Mouse (Mus musculus): ENCODE results near the gene Pms1.
"Not testable (repeated sequence)": the region's sequence is repeated elsewhere in the genome, so short reads cannot be mapped to it uniquely, and the experiment has no call there.

The Pms1 gene

DNA sequence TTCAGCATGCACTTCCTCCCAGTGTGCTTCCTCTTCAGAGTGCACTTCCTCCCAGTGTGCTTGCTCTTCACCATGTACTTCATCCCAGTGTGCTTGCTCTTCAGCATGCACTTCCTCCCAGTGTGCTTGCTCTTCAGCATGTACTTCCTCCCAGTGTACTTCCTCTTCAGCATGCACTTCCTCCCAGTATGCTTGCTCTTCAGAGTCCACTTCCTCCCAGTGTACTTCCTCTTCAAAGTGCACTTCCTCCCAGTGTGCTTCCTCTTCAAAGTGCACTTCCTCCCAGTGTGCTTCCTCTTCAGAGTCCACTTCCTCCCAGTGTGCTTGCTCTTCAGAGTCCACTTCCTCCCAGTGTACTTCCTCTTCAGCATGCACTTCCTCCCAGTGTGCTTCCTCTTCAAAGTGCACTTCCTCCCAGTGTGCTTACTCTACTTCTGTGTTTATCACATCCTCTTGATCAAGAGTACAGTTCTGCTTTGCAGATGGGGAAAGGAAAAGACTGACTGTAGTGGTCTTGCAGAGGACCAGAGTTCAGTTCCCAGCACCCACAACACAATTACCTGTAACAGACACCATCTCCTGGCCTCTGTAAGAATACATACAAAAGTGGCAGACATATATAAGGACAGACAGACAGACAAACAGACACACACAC is 31.7 kb downstream of the Pms1 start:
- H3K36me3 ChIP-seq (ENCODE audit: control insufficient read depth, insufficient read depth, low read length, poor library complexity, severe bottlenecking); H3K27me3 ChIP-seq (ENCODE audit: control insufficient read depth, insufficient read depth, low read length, poor library complexity, severe bottlenecking): not testable (repeated sequence)
- DNase-seq (ENCODE audit: low read depth, low spot score): peak; percentile 63

DNA sequence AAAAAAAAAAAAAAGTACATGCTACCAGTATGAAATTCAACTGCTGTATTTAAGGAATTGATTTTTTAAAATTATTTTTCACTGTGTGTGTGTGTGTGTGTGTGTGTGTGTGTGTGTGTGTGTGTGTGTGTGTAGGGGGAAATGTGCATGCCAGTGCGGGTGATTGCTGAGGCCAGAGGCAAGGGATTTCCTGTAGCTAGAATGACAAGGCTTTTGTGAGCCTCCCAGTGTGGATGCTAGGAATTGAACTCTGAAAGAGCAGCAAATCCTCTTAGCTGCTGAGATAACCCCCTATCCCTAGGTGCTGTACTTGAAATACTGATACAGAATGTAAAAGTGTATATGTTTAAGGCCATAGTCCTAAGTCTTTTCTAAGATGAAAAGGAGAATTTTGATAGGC is 70.8 kb downstream of the Pms1 start:
- Histone ChIP-seq H3K27me3 (ENCODE audit: control insufficient read depth, insufficient read depth, low read length, poor library complexity, severe bottlenecking) (no peaks in the 10 kb centered on the region), H3K36me3 (ENCODE audit: control insufficient read depth, insufficient read depth, low read length, poor library complexity, severe bottlenecking) (no peaks in the 10 kb centered on the region)
- no peak for DNase-seq (ENCODE audit: low read depth, low spot score)

DNA sequence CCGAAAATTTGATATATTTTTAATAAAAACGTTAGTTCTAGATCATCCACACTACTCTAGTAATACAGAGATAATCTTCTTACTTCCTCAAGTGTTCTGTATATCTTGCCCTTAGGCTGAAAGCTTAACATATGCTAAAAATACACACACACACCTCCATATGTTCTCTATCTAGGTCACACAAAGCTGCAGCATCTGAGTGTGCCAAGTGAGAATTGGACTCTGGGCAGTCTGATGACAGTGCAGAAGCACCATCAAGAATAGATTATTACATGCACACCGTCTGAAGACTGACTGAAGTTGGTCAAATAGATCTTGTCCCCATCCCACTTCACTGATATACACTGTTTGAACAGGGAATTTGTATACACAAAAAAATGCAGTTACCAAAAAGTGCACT is 71.2 kb downstream of the Pms1 start:
- no peak for DNase-seq (ENCODE audit: low read depth, low spot score)
- no peaks in the 10 kb centered on the region for H3K36me3 ChIP-seq (ENCODE audit: control insufficient read depth, insufficient read depth, low read length, poor library complexity, severe bottlenecking)
- no peaks in the 10 kb centered on the region for H3K27me3 ChIP-seq (ENCODE audit: control insufficient read depth, insufficient read depth, low read length, poor library complexity, severe bottlenecking)

DNA sequence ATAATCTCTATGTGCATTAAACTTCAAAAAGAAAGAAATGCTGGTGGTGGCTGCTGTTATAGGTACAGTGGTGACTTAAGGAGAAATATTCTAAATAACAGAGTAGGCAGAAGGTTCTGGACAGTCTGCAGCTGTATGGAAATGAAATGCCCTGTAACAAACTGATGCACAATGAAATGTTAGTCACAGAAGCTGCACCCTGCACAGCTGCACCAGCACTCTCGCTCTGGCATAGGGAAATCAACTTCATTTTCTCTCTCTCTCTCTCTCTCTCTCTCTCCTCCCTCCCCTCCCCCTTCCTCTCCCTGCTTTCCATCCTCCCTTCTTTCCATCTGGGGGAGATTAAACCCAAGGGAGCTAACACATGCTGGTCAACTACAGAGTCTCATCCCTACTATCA is 72.0 kb downstream of the Pms1 start:
- Histone ChIP-seq H3K27me3 (ENCODE audit: control insufficient read depth, insufficient read depth, low read length, poor library complexity, severe bottlenecking) (no peaks in the 10 kb centered on the region), H3K36me3 (ENCODE audit: control insufficient read depth, insufficient read depth, low read length, poor library complexity, severe bottlenecking) (no peaks in the 10 kb centered on the region)
- no peak for DNase-seq (ENCODE audit: low read depth, low spot score)

DNA sequence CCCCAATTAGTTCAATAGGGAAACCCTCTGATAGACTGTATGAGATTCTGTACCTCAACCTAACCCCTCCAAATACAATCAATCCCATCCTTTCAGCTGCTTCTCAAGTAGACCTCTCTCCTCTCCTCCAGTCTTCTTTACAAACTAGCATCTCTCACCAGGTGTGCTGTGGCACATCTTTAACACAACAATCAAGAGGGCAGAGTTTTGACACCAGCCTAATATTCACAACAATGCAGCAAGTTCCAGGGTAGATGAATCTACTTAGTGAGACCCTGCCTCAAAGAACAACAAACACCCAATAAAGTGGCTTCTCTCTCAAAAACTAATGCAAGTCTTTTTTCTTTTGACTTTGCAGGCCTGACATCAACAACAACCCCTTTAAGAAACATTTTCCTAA is 86.7 kb downstream of the Pms1 start:
- no peaks in the 10 kb centered on the region for H3K27me3 ChIP-seq (ENCODE audit: control insufficient read depth, insufficient read depth, low read length, poor library complexity, severe bottlenecking)
- no peak for DNase-seq (ENCODE audit: low read depth, low spot score)

DNA sequence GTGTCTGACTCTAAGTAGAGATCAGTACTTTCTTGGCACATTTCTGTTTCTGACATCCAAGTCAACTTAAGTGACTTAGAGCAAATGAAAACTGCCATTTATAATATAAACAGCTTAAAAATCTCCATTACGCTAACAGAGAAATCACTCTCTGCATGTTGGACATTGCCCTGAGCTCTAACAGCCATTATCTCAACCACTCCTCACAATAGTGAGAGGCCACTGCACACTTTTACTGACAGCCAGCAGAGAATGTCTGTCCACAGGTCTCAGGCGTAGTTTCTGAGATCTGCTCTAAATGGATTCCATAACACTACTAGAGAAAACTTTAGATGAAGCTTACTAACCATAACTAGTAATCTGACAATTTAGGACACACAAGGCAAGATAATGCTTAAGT is 92.9 kb downstream of the Pms1 start:
- Histone ChIP-seq H3K36me3 (ENCODE audit: control insufficient read depth, insufficient read depth, low read length, poor library complexity, severe bottlenecking) (0 out of 2 replicates have a peak, but pooled peaks cover 2% of the 10 kb centered on the region), H3K27me3 (ENCODE audit: control insufficient read depth, insufficient read depth, low read length, poor library complexity, severe bottlenecking) (no peaks in the 10 kb centered on the region)
- DNase-seq (ENCODE audit: low read depth, low spot score): no peak

More for the DNA sequence above, 86.7 kb downstream of the Pms1 start:
- peaks cover 4% of the 10 kb centered on the region; the same call in 1 of the 2 replicates for H3K36me3 ChIP-seq (ENCODE audit: control insufficient read depth, insufficient read depth, low read length, poor library complexity, severe bottlenecking)

DNA sequence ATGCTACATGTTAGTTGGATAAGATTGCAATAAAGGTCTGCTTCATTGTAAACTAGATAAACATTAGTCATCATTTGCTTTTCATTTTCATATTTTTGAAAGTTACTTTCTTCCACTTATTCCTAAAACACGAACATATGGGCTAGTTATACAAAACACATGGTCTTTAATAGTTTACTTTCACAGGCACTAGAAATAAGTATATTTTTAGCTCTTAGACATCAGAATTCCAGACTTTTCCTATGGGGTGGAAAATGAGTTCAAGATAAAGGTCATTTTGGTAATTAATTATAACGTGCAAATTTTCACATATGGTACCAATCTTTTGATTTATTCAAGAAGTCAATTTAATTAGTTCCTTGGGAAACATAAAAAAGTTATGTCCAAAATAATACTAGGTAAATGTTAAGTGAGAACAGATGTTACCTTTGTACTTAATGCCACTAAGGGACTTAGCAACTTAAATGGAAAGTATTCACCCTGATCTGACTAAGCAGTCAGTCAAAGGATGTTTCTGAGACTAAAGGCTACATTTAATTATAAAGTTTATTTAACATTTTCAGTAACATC is 95.1 kb downstream of the Pms1 start:
- H3K27me3 ChIP-seq (ENCODE audit: control insufficient read depth, insufficient read depth, low read length, poor library complexity, severe bottlenecking): no peaks in the 10 kb centered on the region

DNA sequence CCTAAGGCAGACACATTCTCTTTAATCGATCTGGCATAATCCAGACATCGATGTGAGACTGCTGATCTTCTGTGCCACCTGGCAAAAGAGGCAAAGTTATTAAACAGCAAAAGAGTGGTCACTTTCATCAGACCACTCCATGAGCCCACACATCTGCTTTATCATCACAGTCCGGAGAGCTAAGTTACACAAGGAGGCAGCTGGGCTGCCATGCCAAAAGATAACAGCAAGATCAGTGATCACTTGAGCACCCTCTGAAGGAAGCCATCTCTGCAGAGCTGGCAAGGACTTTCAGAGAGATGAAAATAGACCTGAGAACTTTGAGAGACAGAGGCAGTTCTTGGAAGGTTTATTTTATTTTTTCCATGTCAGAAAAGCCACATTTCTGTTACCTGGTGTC is 102.3 kb downstream of the Pms1 start:
- no peak for DNase-seq (ENCODE audit: low read depth, low spot score)
- Histone ChIP-seq H3K27me3 (ENCODE audit: control insufficient read depth, insufficient read depth, low read length, poor library complexity, severe bottlenecking) (no peaks in the 10 kb centered on the region), H3K36me3 (ENCODE audit: control insufficient read depth, insufficient read depth, low read length, poor library complexity, severe bottlenecking) (0 out of 2 replicates have a peak, but pooled peaks cover 5% of the 10 kb centered on the region)

More for the DNA sequence above, 95.1 kb downstream of the Pms1 start:
- H3K36me3 ChIP-seq (ENCODE audit: control insufficient read depth, insufficient read depth, low read length, poor library complexity, severe bottlenecking): 0 out of 2 replicates have a peak, but pooled peaks cover 4% of the 10 kb centered on the region
- DNase-seq (ENCODE audit: low read depth, low spot score): no peak

DNA sequence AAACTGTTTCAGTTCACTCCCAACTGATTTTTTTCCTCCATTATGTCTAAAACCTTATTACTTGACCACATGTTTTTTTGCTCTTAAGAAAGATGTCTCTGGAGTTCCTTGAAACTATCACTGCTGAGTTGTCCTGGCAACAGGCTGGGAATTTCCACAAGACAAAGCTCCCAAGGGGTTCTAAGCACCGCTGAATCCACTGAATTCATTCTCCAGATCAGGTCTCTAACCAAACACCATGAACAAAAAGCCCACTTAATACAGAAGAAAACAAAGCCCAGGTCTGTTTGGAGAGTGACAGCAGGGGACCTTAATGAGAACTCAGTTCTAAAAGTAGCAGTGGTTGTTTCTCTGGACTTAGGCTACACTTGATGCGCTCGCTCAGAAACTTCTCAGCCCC is 105.6 kb downstream of the Pms1 start:
- H3K36me3 ChIP-seq (ENCODE audit: control insufficient read depth, insufficient read depth, low read length, poor library complexity, severe bottlenecking): no peaks in the 10 kb centered on the region
- no peaks in the 10 kb centered on the region for H3K27me3 ChIP-seq (ENCODE audit: control insufficient read depth, insufficient read depth, low read length, poor library complexity, severe bottlenecking)
- no peak for DNase-seq (ENCODE audit: low read depth, low spot score)

DNA sequence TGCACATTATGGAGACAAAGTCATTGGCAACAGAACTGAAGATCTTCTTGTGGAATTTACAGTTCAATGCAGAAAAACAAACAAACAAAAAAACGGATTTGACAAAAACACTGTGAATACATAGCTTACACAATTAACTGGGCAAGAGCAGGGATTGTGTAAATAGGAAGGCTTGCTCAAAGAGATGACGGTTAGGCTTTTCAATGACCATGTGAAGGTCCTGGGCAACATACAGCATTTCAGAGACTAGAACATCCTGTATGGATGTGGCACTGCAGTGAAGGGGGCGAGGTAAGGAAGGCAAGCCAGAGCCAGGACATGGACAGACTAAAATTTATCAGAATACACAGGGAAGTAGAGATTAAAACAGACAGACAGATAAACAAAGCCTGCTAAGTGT is 107.2 kb downstream of the Pms1 start:
- no peak for DNase-seq (ENCODE audit: low read depth, low spot score)
- no peaks in the 10 kb centered on the region for H3K27me3 ChIP-seq (ENCODE audit: control insufficient read depth, insufficient read depth, low read length, poor library complexity, severe bottlenecking)
- H3K36me3 ChIP-seq (ENCODE audit: control insufficient read depth, insufficient read depth, low read length, poor library complexity, severe bottlenecking): no peaks in the 10 kb centered on the region

DNA sequence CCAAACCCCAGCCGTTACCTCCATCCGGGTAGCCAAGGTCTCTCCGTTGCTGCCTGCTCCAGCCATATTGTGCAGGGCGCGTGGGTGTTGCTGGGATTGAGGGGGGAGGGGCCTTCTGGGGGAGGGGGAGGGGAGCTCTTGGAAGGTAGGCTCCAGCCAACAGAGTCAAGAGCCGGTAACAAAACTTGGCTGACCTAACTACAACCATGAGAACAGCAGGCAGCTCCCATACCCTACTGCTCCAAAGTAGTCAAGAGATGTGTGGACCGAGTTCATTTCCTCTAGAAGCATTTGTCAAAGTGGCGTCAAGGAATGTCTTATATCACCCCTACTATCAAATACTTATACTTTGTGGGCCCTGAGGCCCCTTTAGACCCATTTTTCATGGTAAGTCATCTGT is 109.3 kb downstream of the Pms1 start, which contains the start of gene 1700019A02Rik:
1700019A02Rik (minus strand) TSS at position 101 of the 400 bp plus-strand sequence.
- no peak for DNase-seq (ENCODE audit: low read depth, low spot score)
- Histone ChIP-seq H3K36me3 (ENCODE audit: control insufficient read depth, insufficient read depth, low read length, poor library complexity, severe bottlenecking) (no peaks in the 10 kb centered on the region), H3K27me3 (ENCODE audit: control insufficient read depth, insufficient read depth, low read length, poor library complexity, severe bottlenecking) (no peaks in the 10 kb centered on the region)

DNA sequence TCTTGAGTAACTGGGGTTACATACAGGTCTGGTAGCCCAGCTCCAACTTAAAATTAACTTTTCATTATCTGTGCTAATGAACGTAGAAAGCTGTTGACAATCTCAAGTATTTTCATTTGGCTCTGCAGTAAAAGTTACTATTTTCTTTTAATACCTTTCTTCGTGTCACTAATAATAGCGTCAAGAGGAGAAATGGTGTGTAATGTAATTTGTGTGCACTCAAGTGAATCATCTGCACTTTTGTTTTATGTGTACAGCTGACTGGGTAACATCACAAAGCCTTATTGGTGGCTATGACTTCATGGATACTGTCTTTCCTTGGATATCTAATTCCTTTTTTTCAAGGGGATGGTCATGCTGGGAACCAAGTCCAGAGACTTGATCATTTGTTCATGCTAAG is 110.5 kb downstream of the Pms1 start:
- H3K27me3 ChIP-seq (ENCODE audit: control insufficient read depth, insufficient read depth, low read length, poor library complexity, severe bottlenecking): no peaks in the 10 kb centered on the region
- no peak for DNase-seq (ENCODE audit: low read depth, low spot score)
- H3K36me3 ChIP-seq (ENCODE audit: control insufficient read depth, insufficient read depth, low read length, poor library complexity, severe bottlenecking): no peaks in the 10 kb centered on the region

DNA sequence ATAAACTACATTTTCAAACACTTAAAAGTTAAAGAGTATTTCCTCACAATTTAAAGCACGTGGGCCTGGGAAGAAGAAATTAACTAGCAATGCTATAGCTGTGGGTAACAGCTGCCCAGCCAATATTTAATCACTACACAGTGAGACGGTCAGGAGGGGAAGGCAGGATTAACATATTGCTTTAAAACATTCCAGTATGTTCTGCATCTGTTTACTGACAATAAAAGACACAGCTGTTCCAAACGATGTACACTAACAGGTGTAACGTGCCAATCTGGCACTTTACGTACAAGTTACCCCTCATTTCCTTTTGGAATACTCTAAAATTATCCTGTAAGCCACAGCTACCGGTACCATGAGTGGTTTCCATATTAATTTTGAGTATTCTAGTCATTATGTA is 139.1 kb downstream of the Pms1 start:
- no peaks in the 10 kb centered on the region for H3K27me3 ChIP-seq (ENCODE audit: control insufficient read depth, insufficient read depth, low read length, poor library complexity, severe bottlenecking)
- no peaks in the 10 kb centered on the region for H3K36me3 ChIP-seq (ENCODE audit: control insufficient read depth, insufficient read depth, low read length, poor library complexity, severe bottlenecking)
- DNase-seq (ENCODE audit: low read depth, low spot score): no peak

Data from splenic B cell, adult 2 months (primary cell).